Mouse (Mus musculus) forebrain, embryonic 13.5 days (tissue): ENCODE results near the gene Olfr456. TPM values are rescaled to one million over a fixed set of nuclear protein-coding genes. Genes with fewer than 3 reads are reported as not detected.
"Not testable (repeated sequence)": the region's sequence is repeated elsewhere in the genome, so short reads cannot be mapped to it uniquely, and the experiment has no call there.

Experiments
- ATAC-seq: fragments of 200-750 bp; cut with Nextera tagmentation; 2 replicates; pipeline ENCODE4 v1.8.0; 2017
- H3K27ac ChIP-seq: fragments of 300-500 bp; sonication (generic); 2 replicates; pipeline ENCODE4 v1.5.1; 2015; ENCODE audit warnings: inconsistent platforms, mild to moderate bottlenecking, moderate library complexity
- H3K27me3 ChIP-seq: fragments of 300-500 bp; sonication (generic); 2 replicates; pipeline ENCODE4 v1.6.1; 2015; ENCODE audit warnings: mild to moderate bottlenecking, inconsistent platforms
- H3K36me3 ChIP-seq: fragments of 300-500 bp; sonication (generic); 2 replicates; pipeline ENCODE4 v1.6.1; 2015; ENCODE audit warnings: mild to moderate bottlenecking, inconsistent platforms; ENCODE audit not compliant: poor library complexity, severe bottlenecking
- H3K4me1 ChIP-seq: fragments of 300-500 bp; sonication (generic); 2 replicates; pipeline ENCODE4 v1.6.1; 2015; ENCODE audit warnings: inconsistent platforms
- H3K4me2 ChIP-seq: fragments of 300-500 bp; sonication (generic); 2 replicates; pipeline ENCODE4 v1.6.1; 2015; ENCODE audit warnings: inconsistent platforms, mild to moderate bottlenecking, moderate library complexity
- H3K4me3 ChIP-seq: fragments of 300-500 bp; sonication (generic); 2 replicates; pipeline ENCODE4 v1.5.1; 2015; ENCODE audit warnings: mild to moderate bottlenecking, inconsistent platforms
- H3K9ac ChIP-seq: fragments of 300-500 bp; sonication (generic); 2 replicates; pipeline ENCODE4 v1.6.1; 2015; ENCODE audit warnings: mild to moderate bottlenecking, inconsistent platforms
- H3K9me3 ChIP-seq: fragments of 300-500 bp; sonication (generic); replicated peaks from 2 replicates; pipeline ENCODE4 v1.6.1; 2016; ENCODE audit warnings: inconsistent platforms
- WGBS: fragments of 180-500 bp; shearing (Covaris S2); methylation state at CpG from one replicate; pipeline ENCODE4 v1.1.7; 2015; 5-methylcytosine and 5-hydroxymethylcytosine counted together
- polyA plus RNA-seq: library from polyadenylated mRNA; unstranded; fragments of >200 nt; fragmentation: Nextera tagmentation; extraction: Ambion mirVana; gene quantifications from 2 replicates; pipeline ENCODE4 v1.2.1, GENCODE M21; 2015

Olfr456 gene
- not detected in 2 replicates for polyA plus RNA-seq

- no peak for ATAC-seq
- WGBS: 81% methylated on average over 1 of the region's 1 CpGs
Measured at GRCm38 (mm10) chr6:42487114-42487513, at the start of gene Olfr456. Gene Olfr456, minus strand, starts transcription at chr6:42487214.

DNA sequence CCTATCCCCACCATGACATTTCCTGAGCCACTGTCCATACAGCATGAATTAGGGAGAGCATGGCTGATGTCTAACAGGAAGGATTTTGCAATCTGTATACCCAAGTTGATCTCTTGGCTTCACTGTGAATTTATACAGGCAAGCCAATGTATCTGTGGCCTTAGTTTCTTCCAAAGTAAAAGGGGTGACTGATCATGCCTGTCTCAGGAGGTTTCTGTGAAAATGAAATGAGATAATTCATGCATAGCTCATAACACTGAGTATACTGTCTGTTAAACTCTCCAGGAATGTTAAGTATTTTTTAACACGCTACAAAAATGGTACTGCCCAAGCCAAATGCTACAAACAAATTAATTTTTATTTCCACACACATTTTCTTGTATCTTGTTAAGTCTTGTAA lies 26.4 kb upstream of the Olfr456 start:
- H3K36me3 ChIP-seq: no peaks in the 10 kb centered on the region
- WGBS: 87% methylated on average over 1 of the region's 1 CpGs
- no peak overlapping the region for H3K27ac ChIP-seq
- no peaks in the 10 kb centered on the region for H3K4me1 ChIP-seq
- no peak overlapping the region for H3K4me3 ChIP-seq
- H3K9me3 ChIP-seq: no peaks in the 10 kb centered on the region
- H3K9ac ChIP-seq: no peak overlapping the region
- ATAC-seq: no peak
- no peak overlapping the region for H3K4me2 ChIP-seq
- no peaks in the 10 kb centered on the region for H3K27me3 ChIP-seq

More at GRCm38 (mm10) chr6:42487114-42487513, at the start of gene Olfr456:
- no peaks in the 10 kb centered on the region for H3K9me3 ChIP-seq
- H3K4me2 ChIP-seq: no peak within 1 kb of the TSS
- no peaks in the 10 kb centered on the region for H3K27me3 ChIP-seq
- no peaks in the 10 kb centered on the region for H3K4me1 ChIP-seq
- H3K27ac ChIP-seq: no peak within 1 kb of the TSS
- H3K36me3 ChIP-seq: no peaks in the 10 kb centered on the region
- no peak within 1 kb of the TSS for H3K4me3 ChIP-seq
- H3K9ac ChIP-seq: no peak within 1 kb of the TSS

DNA sequence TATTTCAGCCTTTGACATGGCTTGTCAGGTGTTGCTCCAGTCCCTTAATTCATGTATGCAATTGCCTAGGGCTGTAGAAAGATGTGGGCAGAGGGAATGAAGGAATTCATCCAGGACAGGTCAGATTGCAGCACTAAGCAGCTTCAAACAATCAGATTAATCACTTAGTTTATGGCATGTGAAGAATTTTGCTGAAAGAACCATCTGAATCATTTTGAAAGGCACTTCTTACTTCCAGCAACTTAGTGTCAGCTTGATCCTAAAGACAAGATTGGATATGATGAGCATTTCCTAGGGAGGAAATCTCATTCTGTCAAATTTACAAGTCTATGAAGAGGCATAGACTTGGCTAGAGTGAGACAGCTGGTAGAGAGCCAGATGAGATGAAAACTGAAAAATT lies 22.3 kb upstream of the Olfr456 start:
- no peak overlapping the region for H3K4me3 ChIP-seq
- no peak overlapping the region for H3K27ac ChIP-seq
- ATAC-seq: no peak
- H3K36me3 ChIP-seq: no peaks in the 10 kb centered on the region
- H3K4me1 ChIP-seq: no peaks in the 10 kb centered on the region
- H3K27me3 ChIP-seq: no peaks in the 10 kb centered on the region
- H3K4me2 ChIP-seq: no peak overlapping the region
- no peak overlapping the region for H3K9ac ChIP-seq
- no peaks in the 10 kb centered on the region for H3K9me3 ChIP-seq

DNA sequence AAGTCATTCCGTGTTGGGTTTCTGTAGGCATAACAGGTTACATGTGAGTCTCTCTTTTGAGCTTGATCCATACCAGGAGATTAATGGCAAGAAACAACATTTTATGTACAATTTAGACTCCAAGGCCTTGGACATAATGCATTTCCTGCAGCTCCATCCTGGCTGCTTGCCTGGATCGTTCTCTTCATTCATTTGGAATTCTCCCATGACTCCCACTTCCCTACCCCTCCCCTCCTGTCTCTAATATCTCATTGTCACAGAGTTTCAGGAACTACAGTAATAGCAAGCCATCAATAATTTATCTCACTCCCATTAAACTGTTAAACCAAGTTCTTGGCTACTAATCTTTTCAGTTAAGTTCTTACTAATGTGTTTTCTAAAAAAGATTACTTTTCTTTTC lies 16.5 kb upstream of the Olfr456 start:
- Histone ChIP-seq H3K9me3 (no peaks in the 10 kb centered on the region), H3K36me3 (no peaks in the 10 kb centered on the region), H3K9ac (no peak overlapping the region), H3K27me3 (no peaks in the 10 kb centered on the region), H3K27ac (no peak overlapping the region), H3K4me3 (no peak overlapping the region), H3K4me2 (no peak overlapping the region), H3K4me1 (no peaks in the 10 kb centered on the region)
- no peak for ATAC-seq
- WGBS: 84% methylated on average over 2 of the region's 2 CpGs

- ATAC-seq: no peak
- 82% methylated on average over 1 of the region's 1 CpGs for WGBS
- no peak overlapping the region for H3K4me3 ChIP-seq
- no peaks in the 10 kb centered on the region for H3K9me3 ChIP-seq
- H3K27ac ChIP-seq: no peak overlapping the region
- H3K36me3 ChIP-seq: no peaks in the 10 kb centered on the region
- H3K27me3 ChIP-seq: no peaks in the 10 kb centered on the region
- H3K4me1 ChIP-seq: no peaks in the 10 kb centered on the region
- H3K9ac ChIP-seq: no peak overlapping the region
- no peak overlapping the region for H3K4me2 ChIP-seq
Measured at GRCm38 (mm10) chr6:42489731-42490130, 2.7 kb upstream of the Olfr456 start.

DNA sequence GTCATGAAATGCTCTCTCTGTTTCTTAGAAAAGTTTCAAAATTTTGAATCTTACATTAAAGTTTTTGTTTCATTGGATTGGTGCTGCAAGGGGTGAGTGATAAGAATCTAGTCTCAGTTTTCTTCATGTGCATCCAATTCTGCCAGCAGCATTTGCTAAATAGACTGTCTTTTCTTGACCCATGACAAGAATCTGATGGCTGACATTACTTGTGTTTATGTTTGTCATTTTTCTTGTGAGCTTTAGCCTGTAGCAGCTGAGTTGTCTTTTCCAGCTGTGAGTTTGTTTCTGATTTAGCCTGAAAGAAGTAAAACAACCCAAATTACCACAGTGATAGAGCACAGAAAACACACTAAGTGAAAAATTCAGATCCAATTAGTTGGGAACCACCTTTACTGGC lies 2.4 kb downstream of the Olfr456 start:
- Histone ChIP-seq H3K36me3 (no peaks in the 10 kb centered on the region), H3K4me3 (no peak overlapping the region), H3K9me3 (no peaks in the 10 kb centered on the region), H3K4me2 (no peak overlapping the region), H3K27me3 (no peaks in the 10 kb centered on the region), H3K4me1 (no peaks in the 10 kb centered on the region), H3K9ac (no peak overlapping the region), H3K27ac (no peak overlapping the region)
- ATAC-seq: no peak

DNA sequence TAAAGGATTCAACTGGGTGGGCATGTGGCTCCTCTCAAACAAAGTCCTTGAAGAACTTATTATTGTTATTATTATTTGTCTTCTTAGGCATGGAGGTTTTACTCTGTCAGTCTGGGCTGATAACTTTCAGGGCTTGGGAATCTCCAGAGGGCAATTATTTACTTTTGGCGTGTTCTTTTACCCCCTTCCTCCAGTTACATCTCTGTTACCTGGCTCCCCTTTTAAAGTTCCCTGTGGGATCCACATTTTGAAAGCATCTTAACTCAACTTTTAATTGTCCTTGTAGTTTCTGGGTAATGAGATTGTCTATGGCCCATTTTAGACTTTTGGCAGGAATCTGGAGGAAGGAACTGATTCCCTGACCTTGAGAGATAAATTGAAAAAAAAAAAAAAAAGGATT lies 10.8 kb downstream of the Olfr456 start, which contains the start of gene Olfr457:
Gene Olfr457, minus strand, starts transcription at position 101 of the 400 bp plus-strand sequence.
- H3K36me3 ChIP-seq: no peaks in the 10 kb centered on the region
- 96% methylated on average over 1 of the region's 1 CpGs for WGBS
- H3K27ac ChIP-seq: no peak within 1 kb of the TSS
- ATAC-seq: no peak
- H3K4me3 ChIP-seq: no peak within 1 kb of the TSS
- H3K9ac ChIP-seq: no peak within 1 kb of the TSS
- no peaks in the 10 kb centered on the region for H3K27me3 ChIP-seq
- no peaks in the 10 kb centered on the region for H3K9me3 ChIP-seq
- no peaks in the 10 kb centered on the region for H3K4me1 ChIP-seq
- no peak within 1 kb of the TSS for H3K4me2 ChIP-seq

- not testable (repeated sequence) for H3K27ac ChIP-seq, H3K4me1 ChIP-seq, H3K9ac ChIP-seq, H3K9me3 ChIP-seq, H3K4me3 ChIP-seq, H3K4me2 ChIP-seq, ATAC-seq, H3K36me3 ChIP-seq, H3K27me3 ChIP-seq
- 95% methylated on average over 4 of the region's 4 CpGs for WGBS
Measured at GRCm38 (mm10) chr6:42471298-42471697, 15.7 kb downstream of the Olfr456 start.

DNA sequence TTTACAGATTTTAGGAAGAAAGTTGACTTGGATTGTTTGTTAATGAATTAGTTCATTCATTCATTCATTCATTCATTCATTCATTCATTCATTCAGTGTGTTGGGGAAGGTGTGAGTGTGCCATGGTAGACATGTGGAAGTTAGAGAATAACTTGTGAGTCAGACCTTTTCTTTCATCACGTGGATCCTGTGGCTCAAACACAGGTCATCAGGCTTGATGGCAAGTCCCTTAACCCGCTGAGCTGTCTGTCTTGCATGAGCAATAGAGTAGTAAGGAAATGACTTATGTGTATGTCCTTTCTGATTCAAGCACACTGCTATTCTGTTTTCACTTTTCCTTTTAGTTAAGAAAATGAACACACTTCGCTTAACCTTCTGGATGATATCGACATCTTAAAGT lies 16.5 kb downstream of the Olfr456 start:
- no peaks in the 10 kb centered on the region for H3K9me3 ChIP-seq
- 87% methylated on average over 4 of the region's 4 CpGs for WGBS
- no peak for ATAC-seq

GRCm38 (mm10) chr6:42465096-42465495 lies 21.9 kb downstream of the Olfr456 start, which contains the start of gene Olfr458:
Gene Olfr458, minus strand, starts transcription at chr6:42465196.
- H3K4me3 ChIP-seq: no peak within 1 kb of the TSS
- H3K27ac ChIP-seq: no peak within 1 kb of the TSS
- no peak within 1 kb of the TSS for H3K4me2 ChIP-seq
- ATAC-seq: no peak
- H3K4me1 ChIP-seq: no peaks in the 10 kb centered on the region
- no peaks in the 10 kb centered on the region for H3K36me3 ChIP-seq
- no peaks in the 10 kb centered on the region for H3K9me3 ChIP-seq
- no peak within 1 kb of the TSS for H3K9ac ChIP-seq
- no peaks in the 10 kb centered on the region for H3K27me3 ChIP-seq
- WGBS: 91% methylated on average over 1 of the region's 1 CpGs

More for the DNA sequence above, 16.5 kb downstream of the Olfr456 start:
- H3K36me3 ChIP-seq: no peaks in the 10 kb centered on the region
- no peaks in the 10 kb centered on the region for H3K27me3 ChIP-seq
- no peaks in the 10 kb centered on the region for H3K4me1 ChIP-seq
- H3K4me2 ChIP-seq: no peak overlapping the region
- no peak overlapping the region for H3K27ac ChIP-seq
- H3K4me3 ChIP-seq: no peak overlapping the region
- no peak overlapping the region for H3K9ac ChIP-seq

GRCm38 (mm10) chr6:42447381-42447780 lies 39.6 kb downstream of the Olfr456 start:
- H3K36me3 ChIP-seq: no peaks in the 10 kb centered on the region
- no peak overlapping the region for H3K4me2 ChIP-seq
- H3K27ac ChIP-seq: no peak overlapping the region
- H3K9ac ChIP-seq: no peak overlapping the region
- H3K4me1 ChIP-seq: no peaks in the 10 kb centered on the region
- ATAC-seq: no peak
- WGBS: 83% methylated on average over 2 of the region's 2 CpGs
- no peaks in the 10 kb centered on the region for H3K9me3 ChIP-seq
- H3K27me3 ChIP-seq: no peaks in the 10 kb centered on the region
- no peak overlapping the region for H3K4me3 ChIP-seq

- no peaks in the 10 kb centered on the region for H3K9me3 ChIP-seq
- ATAC-seq: no peak
- H3K4me1 ChIP-seq: no peaks in the 10 kb centered on the region
- 91% methylated on average over 2 of the region's 2 CpGs for WGBS
- H3K4me3 ChIP-seq: no peak overlapping the region
- no peak overlapping the region for H3K27ac ChIP-seq
- H3K4me2 ChIP-seq: no peak overlapping the region
- no peaks in the 10 kb centered on the region for H3K36me3 ChIP-seq
- H3K9ac ChIP-seq: no peak overlapping the region
- no peaks in the 10 kb centered on the region for H3K27me3 ChIP-seq
Measured at GRCm38 (mm10) chr6:42444491-42444890, 42.5 kb downstream of the Olfr456 start.

- no peaks in the 10 kb centered on the region for H3K9me3 ChIP-seq
- no peak overlapping the region for H3K9ac ChIP-seq
- no peaks in the 10 kb centered on the region for H3K36me3 ChIP-seq
- no peak for ATAC-seq
- 86% methylated on average over 2 of the region's 2 CpGs for WGBS
- H3K4me1 ChIP-seq: no peaks in the 10 kb centered on the region
- H3K4me3 ChIP-seq: no peak overlapping the region
- no peaks in the 10 kb centered on the region for H3K27me3 ChIP-seq
- H3K4me2 ChIP-seq: no peak overlapping the region
- no peak overlapping the region for H3K27ac ChIP-seq
Measured at GRCm38 (mm10) chr6:42441395-42441794, 45.6 kb downstream of the Olfr456 start.
